ENCODE assay signal across 20 mouse cellular contexts in genomic region chr9:110715426-110715825, GRCm38 (mm10). TPM values are rescaled to one million over a fixed set of nuclear protein-coding genes. Genes with fewer than 3 reads are reported as not detected.
DNase-seq lines count a peak whose midpoint lies in the region; ATAC-seq and TF ChIP-seq lines count a peak whose summit lies in the region.
"Had no signal": no experiment of that assay in that cellular context is flagged by ENCODE, and none has a peak within 500 bp of the region (broad histone marks: within the 10 kb centered on the region; RNA-seq: fewer than 3 reads in every experiment).

No protein-coding gene starts in this region.

- H3K9me3 ChIP-seq in embryonic facial prominence, embryonic 11.5 days (replicated peaks; ENCODE audit: control insufficient read depth, low read length) = no peaks in the 10 kb centered on the region
- H3K9me3 ChIP-seq in embryonic facial prominence, embryonic 10.5 days = no peaks in the 10 kb centered on the region
- H3K9me3 ChIP-seq in intestine, postnatal 0 days (ENCODE audit: control insufficient read depth) = no peaks in the 10 kb centered on the region
- H3K9me3 ChIP-seq in intestine, embryonic 16.5 days (ENCODE audit: control insufficient read depth, low read length) = no peaks in the 10 kb centered on the region
- no peaks in the 10 kb centered on the region for H3K9me3 ChIP-seq in lung, postnatal 0 days (ENCODE audit: low read length)
- H3K9me3 ChIP-seq: embryonic facial prominence, embryonic 13.5 days; heart, embryonic 13.5 days; limb, embryonic 13.5 days had no signal

- peak; percentile 54 for TF ChIP-seq CTCF in intestine, postnatal 0 days (IDR thresholded peaks at IDR 0.05; ENCODE audit: low read depth)
- TF ChIP-seq CTCF in lung, postnatal 0 days (IDR thresholded peaks at IDR 0.05) = peak; percentile 54
- peak; percentile 44 for TF ChIP-seq CTCF in cortical plate, adult 2 months (IDR thresholded peaks at IDR 0.05; ENCODE audit: extremely low read depth, insufficient read depth, low read length)

- no peaks in the 10 kb centered on the region for H3K27me3 ChIP-seq in embryonic facial prominence, embryonic 11.5 days (ENCODE audit: control insufficient read depth, insufficient read depth, low read length)
- no peaks in the 10 kb centered on the region for H3K27me3 ChIP-seq in embryonic facial prominence, embryonic 10.5 days (replicated peaks; ENCODE audit: low read depth, poor library complexity, severe bottlenecking)
- H3K27me3 ChIP-seq in intestine, postnatal 0 days (replicated peaks; ENCODE audit: control insufficient read depth, insufficient read depth, low read length) = no peaks in the 10 kb centered on the region
- H3K27me3 ChIP-seq in intestine, embryonic 16.5 days (replicated peaks; ENCODE audit: control insufficient read depth, insufficient read depth, low read length) = no peaks in the 10 kb centered on the region
- H3K27me3 ChIP-seq in lung, postnatal 0 days (replicated peaks; ENCODE audit: insufficient read depth, low read length) = no peaks in the 10 kb centered on the region
- H3K27me3 ChIP-seq: embryonic facial prominence, embryonic 13.5 days; heart, embryonic 13.5 days; limb, embryonic 13.5 days; Patski had no signal

- ATAC-seq in embryonic facial prominence, embryonic 11.5 days (replicated peaks; ENCODE audit: insufficient number of reproducible peaks, low FRiP score, low TSS enrichment, low read depth) = no peak
- no peak for ATAC-seq in intestine, postnatal 0 days
- no peak for ATAC-seq in intestine, embryonic 16.5 days
- ATAC-seq in lung, postnatal 0 days = no peak
- ATAC-seq in erythroblast, adult 5-6 weeks (replicated peaks; ENCODE audit: low FRiP score, poor library complexity, severe bottlenecking) = no peak
- ATAC-seq: inflammation-experienced regulatory T-cells, adult 6 months; Patski had no signal

- DNase-seq in embryonic facial prominence, embryonic 11.5 days (ENCODE audit: low spot score) = peak; percentile 49
- no peak for DNase-seq in embryonic facial prominence, embryonic 10.5 days (ENCODE audit: low spot score)
- no peak for DNase-seq in lung, postnatal 0 days (ENCODE audit: low spot score)
- DNase-seq in lung, postnatal 10 days = no peak
- DNase-seq: gastrocnemius, postnatal 36 days; heart, postnatal 4 days; kidney, postnatal 10 days; lung, adult 18-20 months; spleen, adult 18-20 months; thymus, adult 2 months had no signal

- WGBS in embryonic facial prominence, embryonic 11.5 days = 37% methylated on average over 1 of the region's 1 CpGs
- WGBS in embryonic facial prominence, embryonic 10.5 days = 47% methylated on average over 1 of the region's 1 CpGs
- WGBS in intestine, postnatal 0 days = 75% methylated on average over 1 of the region's 1 CpGs
- WGBS in intestine, embryonic 16.5 days = 57% methylated on average over 1 of the region's 1 CpGs
- 69% methylated on average over 1 of the region's 1 CpGs for WGBS in lung, postnatal 0 days

- H3K9ac ChIP-seq in embryonic facial prominence, embryonic 11.5 days (replicated peaks; ENCODE audit: low read length) = no peak overlapping the region
- H3K9ac ChIP-seq in intestine, postnatal 0 days (ENCODE audit: low read depth, low read length) = no peak overlapping the region
- no peak overlapping the region for H3K9ac ChIP-seq in intestine, embryonic 16.5 days (ENCODE audit: low read depth, low read length)
- no peak overlapping the region for H3K9ac ChIP-seq in lung, postnatal 0 days (replicated peaks; ENCODE audit: low read depth)
- H3K9ac ChIP-seq: embryonic facial prominence, embryonic 13.5 days; heart, embryonic 13.5 days; limb, embryonic 13.5 days had no signal

- H3K4me2 ChIP-seq in embryonic facial prominence, embryonic 11.5 days (ENCODE audit: low read depth, low read length) = no peak overlapping the region
- H3K4me2 ChIP-seq in intestine, postnatal 0 days (replicated peaks; ENCODE audit: low read depth) = no peak overlapping the region
- H3K4me2 ChIP-seq in intestine, embryonic 16.5 days (ENCODE audit: low read depth, low read length) = no peak overlapping the region
- no peak overlapping the region for H3K4me2 ChIP-seq in lung, postnatal 0 days (replicated peaks; ENCODE audit: low read depth, low read length)
- H3K4me2 ChIP-seq: embryonic facial prominence, embryonic 13.5 days; heart, embryonic 13.5 days; limb, embryonic 13.5 days had no signal

- no peak for TF ChIP-seq EP300 in lung, postnatal 0 days (IDR thresholded peaks at IDR 0.05)

- no peaks in the 10 kb centered on the region for H3K4me1 ChIP-seq in embryonic facial prominence, embryonic 11.5 days (ENCODE audit: control insufficient read depth, insufficient read depth, low read length)
- peaks cover 11% of the 10 kb centered on the region for H3K4me1 ChIP-seq in embryonic facial prominence, embryonic 10.5 days
- no peaks in the 10 kb centered on the region for H3K4me1 ChIP-seq in intestine, postnatal 0 days (replicated peaks; ENCODE audit: control insufficient read depth, insufficient read depth, low read length)
- peaks cover 14% of the 10 kb centered on the region for H3K4me1 ChIP-seq in intestine, embryonic 16.5 days (ENCODE audit: control insufficient read depth, insufficient read depth, low read length)
- H3K4me1 ChIP-seq in lung, postnatal 0 days (ENCODE audit: insufficient read depth, low read depth, low read length) = no peaks in the 10 kb centered on the region
- no peaks in the 10 kb centered on the region; the same call in 1 of the 2 replicates for H3K4me1 ChIP-seq in cortical plate, adult 2 months (ENCODE audit: control insufficient read depth, insufficient read depth, low read length)

- TF ChIP-seq POLR2A in cortical plate, adult 2 months (IDR thresholded peaks at IDR 0.05; ENCODE audit: extremely low read depth, insufficient read depth, low read length) = no peak

- no peak overlapping the region for H3K4me3 ChIP-seq in embryonic facial prominence, embryonic 11.5 days (ENCODE audit: low read depth, low read length)
- H3K4me3 ChIP-seq in embryonic facial prominence, embryonic 10.5 days = no peak overlapping the region
- H3K4me3 ChIP-seq in intestine, postnatal 0 days (ENCODE audit: low read depth, low read length) = no peak overlapping the region
- no peak overlapping the region for H3K4me3 ChIP-seq in intestine, embryonic 16.5 days (ENCODE audit: low read length)
- H3K4me3 ChIP-seq in lung, postnatal 0 days (ENCODE audit: low read depth, low read length) = no peak overlapping the region
- no peak overlapping the region for H3K4me3 ChIP-seq in cortical plate, adult 2 months (ENCODE audit: insufficient read depth, low read length)
- H3K4me3 ChIP-seq: embryonic facial prominence, embryonic 13.5 days; heart, embryonic 13.5 days; limb, embryonic 13.5 days had no signal

- H3K27ac ChIP-seq in embryonic facial prominence, embryonic 11.5 days (replicated peaks; ENCODE audit: low read depth, low read length) = no peak overlapping the region
- no peak overlapping the region for H3K27ac ChIP-seq in embryonic facial prominence, embryonic 10.5 days (replicated peaks)
- no peak overlapping the region for H3K27ac ChIP-seq in intestine, postnatal 0 days (ENCODE audit: low read depth, low read length)
- no peak overlapping the region for H3K27ac ChIP-seq in intestine, embryonic 16.5 days (ENCODE audit: low read length)
- no peak overlapping the region for H3K27ac ChIP-seq in lung, postnatal 0 days (ENCODE audit: low read length)
- H3K27ac ChIP-seq in cortical plate, adult 2 months (ENCODE audit: insufficient read depth, low read length) = no peak overlapping the region
- H3K27ac ChIP-seq: embryonic facial prominence, embryonic 13.5 days; heart, embryonic 13.5 days; limb, embryonic 13.5 days had no signal

- no peaks in the 10 kb centered on the region for H3K36me3 ChIP-seq in embryonic facial prominence, embryonic 11.5 days (replicated peaks; ENCODE audit: control insufficient read depth, insufficient read depth, low read depth, low read length)
- H3K36me3 ChIP-seq in embryonic facial prominence, embryonic 10.5 days (replicated peaks) = peaks cover 46% of the 10 kb centered on the region
- H3K36me3 ChIP-seq in intestine, postnatal 0 days (ENCODE audit: control insufficient read depth, insufficient read depth) = peaks cover 16% of the 10 kb centered on the region
- H3K36me3 ChIP-seq in intestine, embryonic 16.5 days (ENCODE audit: control insufficient read depth, insufficient read depth, low read length) = peaks cover 2% of the 10 kb centered on the region; the same call in 1 of the 2 replicates
- no peaks in the 10 kb centered on the region for H3K36me3 ChIP-seq in lung, postnatal 0 days (ENCODE audit: insufficient read depth, low read length)

RNA-seq across cellular contexts. Expression of gene Myl3, which starts 26.2 kb away (rescaled TPM):
- 2.8 and 14.9 TPM in 2 replicates for polyA plus RNA-seq in embryonic facial prominence, embryonic 11.5 days (2014; fragmentation: Nextera tagmentation; extraction: Ambion mirVana)
- 0.86 and 4.4 TPM in 2 replicates for polyA plus RNA-seq in embryonic facial prominence, embryonic 10.5 days (2016; fragmentation: Nextera tagmentation; extraction: Ambion mirVana)
- polyA plus RNA-seq in intestine, postnatal 0 days (2015; fragmentation: Nextera tagmentation; extraction: Ambion mirVana) = 0.16 TPM in 1 of 2 replicates, not detected in the other
- polyA plus RNA-seq in intestine, embryonic 16.5 days (2015; fragmentation: Nextera tagmentation; extraction: Ambion mirVana) = 0.67 and 0.71 TPM in 2 replicates
- polyA plus RNA-seq in lung, postnatal 0 days (2015; fragmentation: Nextera tagmentation; extraction: Ambion mirVana) = 10.4 and 13.8 TPM in 2 replicates
- polyA plus RNA-seq in cortical plate, adult 2 months (2012; rRNA removed) = 0.13 and 0.30 TPM in 2 replicates
- total RNA-seq in erythroblast, adult 5-6 weeks (2015; ENCODE audit: low replicate concordance) = not detected in 2 replicates
- total RNA-seq in erythroblast, adult 5-6 weeks (2017; ENCODE audit: low replicate concordance) = not detected in 2 replicates
- polyA plus RNA-seq: inflammation-experienced regulatory T-cells, adult 6 months; urinary bladder, adult 2 months had no signal

RNA-seq across cellular contexts. Expression of gene Pth1r, which starts 31.5 kb away (rescaled TPM):
- 37.8 and 39.8 TPM in 2 replicates for polyA plus RNA-seq in embryonic facial prominence, embryonic 11.5 days (2014; fragmentation: Nextera tagmentation; extraction: Ambion mirVana)
- 39.2 and 46.3 TPM in 2 replicates for polyA plus RNA-seq in embryonic facial prominence, embryonic 10.5 days (2016; fragmentation: Nextera tagmentation; extraction: Ambion mirVana)
- 8.9 and 9.1 TPM in 2 replicates for polyA plus RNA-seq in intestine, postnatal 0 days (2015; fragmentation: Nextera tagmentation; extraction: Ambion mirVana)
- polyA plus RNA-seq in intestine, embryonic 16.5 days (2015; fragmentation: Nextera tagmentation; extraction: Ambion mirVana) = 15.4 and 16.4 TPM in 2 replicates
- polyA plus RNA-seq in lung, postnatal 0 days (2015; fragmentation: Nextera tagmentation; extraction: Ambion mirVana) = 19.4 and 24.4 TPM in 2 replicates
- polyA plus RNA-seq in cortical plate, adult 2 months (2012; rRNA removed) = 8.2 and 9.0 TPM in 2 replicates
- total RNA-seq in erythroblast, adult 5-6 weeks (2015; ENCODE audit: low replicate concordance) = not detected in 2 replicates
- total RNA-seq in erythroblast, adult 5-6 weeks (2017; ENCODE audit: low replicate concordance) = not detected in 2 replicates
- polyA plus RNA-seq: inflammation-experienced regulatory T-cells, adult 6 months had no signal

RNA-seq across cellular contexts. Expression of gene Ccdc12, which starts 59.1 kb away (rescaled TPM):
- polyA plus RNA-seq in embryonic facial prominence, embryonic 11.5 days (2014; fragmentation: Nextera tagmentation; extraction: Ambion mirVana) = 117 and 118 TPM in 2 replicates
- polyA plus RNA-seq in embryonic facial prominence, embryonic 10.5 days (2016; fragmentation: Nextera tagmentation; extraction: Ambion mirVana) = 174 and 177 TPM in 2 replicates
- 122 and 124 TPM in 2 replicates for polyA plus RNA-seq in intestine, postnatal 0 days (2015; fragmentation: Nextera tagmentation; extraction: Ambion mirVana)
- 168 and 188 TPM in 2 replicates for polyA plus RNA-seq in intestine, embryonic 16.5 days (2015; fragmentation: Nextera tagmentation; extraction: Ambion mirVana)
- 180 and 200 TPM in 2 replicates for polyA plus RNA-seq in lung, postnatal 0 days (2015; fragmentation: Nextera tagmentation; extraction: Ambion mirVana)
- 100 and 103 TPM in 2 replicates for polyA plus RNA-seq in cortical plate, adult 2 months (2012; rRNA removed)
- 14.0 and 58.5 TPM in 2 replicates for total RNA-seq in erythroblast, adult 5-6 weeks (2015; ENCODE audit: low replicate concordance)
- total RNA-seq in erythroblast, adult 5-6 weeks (2017; ENCODE audit: low replicate concordance) = 20.8 and 29.3 TPM in 2 replicates
